Mouse (Mus musculus) splenic B cell, adult 2 months (primary cell): Measurements from ENCODE around the gene Atp2c1.

ENCODE experiments used
- DNase-seq: peaks from one replicate; pipeline ENCODE4 v3.0.0-alpha.2; 2011; ENCODE audit warnings: low read depth, low spot score
- H3K27me3 ChIP-seq: 2 replicates; pipeline ENCODE4 v1.6.1; 2012; ENCODE audit warnings: mild to moderate bottlenecking, low read length, moderate library complexity, mixed read lengths; ENCODE audit not compliant: control insufficient read depth, poor library complexity, insufficient read depth, severe bottlenecking
- H3K36me3 ChIP-seq: 2 replicates; pipeline ENCODE4 v1.6.1; 2012; ENCODE audit warnings: mild to moderate bottlenecking, low read length, moderate library complexity, mixed read lengths; ENCODE audit not compliant: control insufficient read depth, poor library complexity, insufficient read depth, severe bottlenecking

Atp2c1 gene

GRCm38 (mm10) chr9:105519278-105519883, 7.7 kb downstream of the Atp2c1 start:
- no peak for DNase-seq
- H3K27me3 ChIP-seq, result no peaks in the 10 kb centered on the region
- H3K36me3 ChIP-seq, result no peaks in the 10 kb centered on the region

GRCm38 (mm10) chr9:105503690-105504089, 23.4 kb downstream of the Atp2c1 start:
- no peak for DNase-seq
- no peaks in the 10 kb centered on the region for H3K36me3 ChIP-seq
- no peaks in the 10 kb centered on the region for H3K27me3 ChIP-seq

GRCm38 (mm10) chr9:105502389-105502788, 24.7 kb downstream of the Atp2c1 start:
- no peaks in the 10 kb centered on the region for H3K36me3 ChIP-seq
- H3K27me3 ChIP-seq, result no peaks in the 10 kb centered on the region
- DNase-seq, result no peak

- peak; percentile 82 for DNase-seq
- Histone ChIP-seq H3K36me3 (no peaks in the 10 kb centered on the region), H3K27me3 (no peaks in the 10 kb centered on the region)
Measured at GRCm38 (mm10) chr9:105495316-105496174, 31.6 kb downstream of the Atp2c1 start.

- Histone ChIP-seq H3K36me3 (no peaks in the 10 kb centered on the region), H3K27me3 (no peaks in the 10 kb centered on the region)
- DNase-seq, result peak; percentile 97
Measured at GRCm38 (mm10) chr9:105494553-105495315, 32.4 kb downstream of the Atp2c1 start.

GRCm38 (mm10) chr9:105492744-105493143, 34.4 kb downstream of the Atp2c1 start:
- no peak for DNase-seq
- H3K27me3 ChIP-seq, result no peaks in the 10 kb centered on the region
- no peaks in the 10 kb centered on the region for H3K36me3 ChIP-seq

- Histone ChIP-seq H3K27me3 (no peaks in the 10 kb centered on the region), H3K36me3 (no peaks in the 10 kb centered on the region)
- DNase-seq, result no peak
Measured at GRCm38 (mm10) chr9:105488363-105488762, 38.8 kb downstream of the Atp2c1 start.

GRCm38 (mm10) chr9:105484338-105485084, 42.6 kb downstream of the Atp2c1 start:
- Histone ChIP-seq H3K27me3 (no peaks in the 10 kb centered on the region), H3K36me3 (no peaks in the 10 kb centered on the region)
- DNase-seq, result no peak

- H3K27me3 ChIP-seq, result no peaks in the 10 kb centered on the region
Measured at GRCm38 (mm10) chr9:105483880-105484279, 43.2 kb downstream of the Atp2c1 start.

GRCm38 (mm10) chr9:105482715-105483510, 44.2 kb downstream of the Atp2c1 start:
- no peak for DNase-seq
- H3K27me3 ChIP-seq, result no peaks in the 10 kb centered on the region
- no peaks in the 10 kb centered on the region for H3K36me3 ChIP-seq

More at GRCm38 (mm10) chr9:105483880-105484279, 43.2 kb downstream of the Atp2c1 start:
- no peaks in the 10 kb centered on the region for H3K36me3 ChIP-seq
- no peak for DNase-seq

GRCm38 (mm10) chr9:105482070-105482469, 45.0 kb downstream of the Atp2c1 start:
- Histone ChIP-seq H3K36me3 (no peaks in the 10 kb centered on the region), H3K27me3 (no peaks in the 10 kb centered on the region)
- DNase-seq, result no peak

- Histone ChIP-seq H3K36me3 (no peaks in the 10 kb centered on the region), H3K27me3 (no peaks in the 10 kb centered on the region; the same call in 1 of the 2 replicates)
- DNase-seq, result no peak
Measured at GRCm38 (mm10) chr9:105476134-105476533, 51.0 kb downstream of the Atp2c1 start.

GRCm38 (mm10) chr9:105474910-105475309, 52.2 kb downstream of the Atp2c1 start:
- no peak for DNase-seq
- H3K36me3 ChIP-seq, result no peaks in the 10 kb centered on the region
- no peaks in the 10 kb centered on the region; the same call in 1 of the 2 replicates for H3K27me3 ChIP-seq

- DNase-seq, result peak; percentile 37
- Histone ChIP-seq H3K36me3 (peaks cover 7% of the 10 kb centered on the region), H3K27me3 (no peaks in the 10 kb centered on the region)
Measured at GRCm38 (mm10) chr9:105467787-105468186, 59.3 kb downstream of the Atp2c1 start.
